Mouse (Mus musculus) cerebellum, adult 9-11 months (tissue): ENCODE measurements at regions not wholly inside any gene's neighbourhood (a gene's known extent, or its start where the extent isn't known, plus 50 kb on each side); places are given as distances from the start of the nearest gene placed in this dataset.

Source experiments
- DNase-seq: peaks from one replicate; pipeline ENCODE4 v3.0.0; 2022

GRCm38 (mm10) chr6:107629376-107629775 lies 99.8 kb downstream of the Lrrn1 start:
- no peak for DNase-seq

GRCm38 (mm10) chr6:107645751-107646150 lies 116.2 kb downstream of the Lrrn1 start:
- no peak for DNase-seq

DNA sequence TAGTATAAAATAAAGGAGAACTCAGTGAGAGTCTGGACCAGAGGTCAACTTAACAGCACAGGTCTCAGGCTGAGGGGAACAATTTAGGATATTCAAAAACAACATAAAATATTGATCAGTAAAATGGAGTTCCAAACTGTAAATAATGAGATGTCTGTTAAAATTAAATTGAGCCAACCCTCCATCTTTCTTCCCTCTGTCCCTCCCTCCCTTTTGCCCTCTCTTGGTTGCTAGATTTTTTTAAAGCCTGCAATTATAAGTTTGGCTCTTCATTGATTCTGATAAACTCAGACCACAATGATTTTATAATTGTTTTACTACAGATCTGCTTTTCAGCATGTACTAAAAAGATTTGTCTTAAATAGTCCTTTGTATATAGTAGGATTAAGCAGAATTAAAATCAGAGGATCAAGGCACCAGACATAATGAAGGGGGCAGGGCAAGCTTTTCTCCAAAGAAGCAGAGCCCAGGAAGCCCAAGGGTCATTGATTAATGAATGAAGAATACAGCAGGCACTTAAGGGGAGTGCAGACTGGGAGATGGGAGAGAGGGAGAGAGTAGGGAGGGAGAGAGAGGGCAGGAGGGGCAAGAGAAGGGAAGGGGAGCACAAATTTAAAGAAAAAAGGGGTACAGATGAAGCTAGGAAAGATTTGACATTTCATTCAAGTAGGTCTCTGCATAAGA lies 124.4 kb downstream of the Lrrn1 start:
- DNase-seq = no peak

DNA sequence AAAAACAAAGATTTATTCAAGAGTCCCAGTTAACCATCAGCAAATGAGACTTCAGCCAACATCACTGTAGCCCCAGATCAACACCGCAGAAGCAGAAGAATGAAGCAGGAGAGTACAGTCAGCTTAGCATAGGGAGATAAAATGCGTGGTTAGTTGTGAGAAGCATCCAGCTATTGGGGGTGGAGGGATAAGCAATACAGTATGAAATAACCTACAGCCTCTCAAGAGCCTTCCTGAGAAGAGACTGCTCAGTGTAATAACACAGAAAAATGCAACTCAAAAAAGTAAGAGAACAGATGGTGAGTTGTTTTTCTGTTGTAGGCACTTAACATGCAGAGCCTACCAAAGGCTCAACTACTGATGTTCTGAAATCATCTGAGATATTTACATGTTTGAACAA lies 128.2 kb downstream of the Lrrn1 start:
- DNase-seq = no peak

DNA sequence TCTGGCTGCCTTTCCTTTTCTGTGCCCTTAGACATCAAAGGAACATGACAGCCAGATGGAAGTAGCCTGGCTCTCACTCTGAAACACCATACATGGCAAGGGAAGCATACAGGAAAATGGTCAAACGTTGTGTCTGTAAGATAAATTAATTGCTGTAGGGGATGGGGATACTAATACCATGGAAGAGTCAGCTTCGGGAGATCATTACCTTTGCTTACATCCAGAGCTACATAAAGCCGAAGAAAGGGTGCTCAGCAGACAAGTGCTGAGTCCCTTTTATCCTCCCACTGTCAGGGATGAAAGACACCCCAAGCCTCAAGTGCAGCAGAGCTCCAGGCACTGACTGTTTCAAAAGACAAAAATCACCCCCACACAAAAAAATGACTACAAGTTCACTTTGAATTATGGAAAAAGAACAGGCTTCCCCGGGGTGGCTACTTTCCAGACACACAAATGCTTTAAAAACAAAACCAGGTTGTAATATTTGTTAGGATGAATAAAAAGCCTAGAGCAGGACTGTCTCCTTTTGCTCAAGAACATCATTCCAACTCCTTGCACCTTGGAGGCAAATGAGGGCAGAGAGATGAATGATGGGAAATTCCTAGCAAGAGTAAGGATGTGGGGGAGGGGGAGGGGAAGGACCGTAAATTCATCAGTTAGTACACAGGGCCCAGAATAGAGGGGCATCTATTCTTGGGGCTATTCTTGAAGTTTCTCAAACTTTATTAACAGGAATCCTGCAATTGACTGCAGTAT lies 131.6 kb downstream of the Lrrn1 start:
- no peak for DNase-seq

DNA sequence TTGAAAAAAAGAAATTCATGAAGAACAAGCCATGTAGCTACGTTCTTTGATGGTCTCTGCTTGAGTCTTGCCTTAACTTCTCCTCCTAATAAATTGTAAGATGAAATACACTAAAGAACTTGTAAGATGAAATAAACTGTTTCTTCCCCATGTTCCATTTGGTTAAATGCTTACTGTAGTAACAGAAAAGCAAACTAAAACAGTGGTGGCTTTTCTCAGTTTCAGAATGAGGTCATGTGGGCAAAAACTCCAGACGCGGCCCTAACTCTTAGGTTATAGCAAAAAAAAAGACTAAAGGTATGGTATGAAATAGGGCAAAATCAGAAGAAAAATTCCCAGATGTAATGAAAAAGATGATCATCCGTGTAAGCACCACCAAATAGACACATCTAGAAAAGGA lies 169.7 kb downstream of the Lrrn1 start:
- DNase-seq = no peak

- no peak for DNase-seq
Measured at GRCm38 (mm10) chr6:107708185-107708584, 178.6 kb downstream of the Lrrn1 start.

DNA sequence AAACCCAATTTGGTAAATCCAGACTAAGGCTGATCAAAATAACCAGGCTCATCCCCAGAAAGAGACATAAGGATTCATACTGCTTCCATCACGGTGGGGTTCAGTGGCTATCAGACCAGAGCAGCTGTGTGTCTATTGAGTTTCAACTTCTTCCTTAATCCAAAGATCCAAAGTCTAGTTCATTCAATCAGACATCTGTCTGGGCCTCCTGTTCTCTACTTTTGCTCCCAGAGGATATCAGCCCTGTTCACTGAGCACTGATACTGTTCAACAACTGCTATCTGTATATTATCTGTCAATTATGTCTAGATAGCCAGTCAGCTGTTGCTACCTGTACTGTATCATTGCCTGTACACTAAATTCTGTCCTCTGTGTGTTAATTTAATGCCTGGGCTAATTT lies 179.0 kb downstream of the Lrrn1 start:
- no peak for DNase-seq

GRCm38 (mm10) chr6:107710360-107710759 lies 180.8 kb downstream of the Lrrn1 start:
- peak; percentile 38 for DNase-seq

GRCm38 (mm10) chr6:107711181-107712087 lies 181.9 kb downstream of the Lrrn1 start:
- no peak for DNase-seq

DNA sequence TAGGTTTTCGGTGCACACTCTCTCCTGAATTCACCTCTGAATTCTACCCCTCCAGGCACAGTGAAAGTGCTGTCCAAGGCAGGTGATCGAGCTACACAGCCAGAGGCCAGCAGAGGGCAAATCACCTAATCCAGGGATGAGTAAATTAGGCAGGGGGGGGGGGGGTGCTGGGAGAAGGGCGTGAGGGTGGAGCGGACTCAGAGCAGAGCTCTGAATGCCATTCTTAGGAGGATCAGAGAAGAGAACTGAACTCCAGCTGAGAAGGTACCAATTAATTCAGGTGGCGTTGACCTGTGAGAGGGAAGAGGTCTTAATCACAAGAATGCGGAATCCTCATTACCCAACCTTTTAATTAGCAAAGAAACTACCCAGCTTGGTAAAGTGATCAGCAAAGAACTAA lies 183.5 kb downstream of the Lrrn1 start:
- no peak for DNase-seq

DNA sequence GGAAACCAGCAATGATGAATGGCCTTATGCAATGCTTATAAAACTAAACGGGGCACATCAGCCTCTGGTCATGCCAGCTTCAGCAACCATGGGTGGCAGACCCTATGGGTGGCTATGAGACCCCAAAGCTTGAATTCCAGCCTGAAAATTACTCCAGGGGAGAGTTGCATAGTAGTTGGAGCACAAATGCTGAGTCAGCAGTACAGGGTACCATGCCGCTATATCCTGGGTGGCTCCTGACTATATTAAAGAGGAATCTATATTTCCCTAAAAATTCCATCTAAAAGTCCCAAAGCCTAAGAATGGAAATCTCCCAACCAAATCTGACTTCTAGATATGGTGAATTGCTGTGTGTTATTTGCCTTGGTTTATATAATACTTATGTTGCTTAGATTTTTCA lies 187.6 kb downstream of the Lrrn1 start:
- no peak for DNase-seq

- DNase-seq = no peak
Measured at GRCm38 (mm10) chr6:107730294-107730693, 200.7 kb downstream of the Lrrn1 start.

DNA sequence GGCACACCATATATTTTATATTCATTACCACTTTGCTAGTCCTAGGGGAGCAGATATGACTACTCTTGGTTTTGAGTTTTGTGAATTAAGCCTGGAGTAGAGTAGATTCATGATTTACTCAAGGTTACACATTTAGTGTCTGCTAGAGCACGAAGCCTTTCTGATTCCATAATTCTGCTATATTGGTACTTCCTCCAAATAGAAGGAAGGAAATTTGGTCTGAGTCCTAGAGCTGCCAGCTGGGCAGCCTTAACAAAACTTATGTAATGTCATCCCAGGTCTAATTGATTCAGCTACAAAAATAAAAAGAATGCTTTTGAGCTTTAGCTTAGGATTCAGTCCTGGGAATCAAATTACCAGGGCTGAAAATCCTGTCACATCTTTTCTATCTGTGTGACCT lies 205.2 kb downstream of the Lrrn1 start:
- DNase-seq = no peak

GRCm38 (mm10) chr6:107749111-107749736 lies 219.7 kb downstream of the Lrrn1 start:
- DNase-seq = no peak

GRCm38 (mm10) chr6:107749794-107750193 lies 220.2 kb downstream of the Lrrn1 start:
- DNase-seq = no peak

- DNase-seq = no peak
Measured at GRCm38 (mm10) chr6:107752156-107752555, 222.6 kb downstream of the Lrrn1 start.

- no peak for DNase-seq
Measured at GRCm38 (mm10) chr6:107755158-107755557, 225.6 kb downstream of the Lrrn1 start.

DNA sequence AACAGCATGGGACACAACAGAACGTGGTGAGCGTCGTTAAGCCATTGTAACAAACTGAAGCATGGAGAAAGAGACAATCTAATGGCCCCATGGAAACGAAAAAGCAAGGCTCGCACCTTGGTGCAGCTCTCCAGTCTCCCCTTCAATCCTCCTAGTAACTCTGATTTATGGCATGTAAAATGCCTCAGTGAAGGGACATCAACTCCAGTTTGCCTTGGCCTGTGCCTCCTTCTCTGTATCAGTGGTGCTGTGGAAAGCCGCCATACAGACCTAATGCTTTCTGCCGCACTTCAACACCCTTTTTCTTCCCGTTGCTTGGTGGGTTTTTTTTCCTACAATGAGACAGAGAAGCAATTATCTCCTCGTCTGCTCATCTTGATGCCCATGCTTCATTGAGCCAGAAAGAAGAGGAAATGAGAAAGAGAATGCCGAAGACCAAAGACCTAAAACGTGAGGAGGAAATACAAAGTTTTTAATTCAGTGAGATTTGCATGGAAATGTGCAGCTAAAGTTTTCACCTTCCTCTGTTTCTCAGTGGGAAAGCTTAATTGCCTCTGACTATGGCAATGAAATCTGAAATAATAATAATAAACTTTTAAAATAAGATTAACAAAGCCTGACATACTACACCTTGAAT lies 241.4 kb downstream of the Lrrn1 start:
- DNase-seq = no peak

DNA sequence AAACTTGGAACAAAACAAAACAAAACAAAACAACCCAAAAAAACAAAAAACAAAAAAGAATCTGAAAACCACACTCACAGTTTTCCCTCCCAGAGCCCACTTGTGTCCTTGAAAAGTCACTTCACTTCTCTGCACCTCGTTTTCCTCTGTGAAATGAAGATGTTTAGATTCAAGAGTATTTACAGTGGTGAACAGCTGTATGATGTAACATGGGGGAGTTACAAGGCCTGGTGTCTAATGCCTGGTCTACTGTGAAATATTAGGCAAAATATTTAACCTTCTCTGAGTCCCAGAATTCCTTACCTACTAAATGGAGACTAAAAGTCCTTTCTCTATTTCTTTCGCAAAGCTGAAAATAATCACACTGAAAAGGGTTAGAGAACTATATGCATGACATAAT lies 255.4 kb downstream of the Lrrn1 start:
- no peak for DNase-seq

- DNase-seq = no peak
Measured at GRCm38 (mm10) chr6:107788224-107788893, 258.8 kb downstream of the Lrrn1 start.

- no peak for DNase-seq
Measured at GRCm38 (mm10) chr6:107797845-107798244, 267.0 kb upstream of the Setmar start.
